Mouse (Mus musculus) gastrocnemius, adult 8-10 months (tissue): Measurements from ENCODE around the gene Mboat2. TPM values are rescaled to one million over a fixed set of nuclear protein-coding genes. Genes with fewer than 3 reads are reported as not detected.

Source experiments
- DNase-seq, 2 experiments: peaks; one replicate each; pipeline ENCODE4 v3.0.0; 2022; ENCODE audit warnings: low spot score in 2 of 2
- total RNA-seq, 4 experiments: library from RNA; stranded (reverse); gene quantifications; 2 replicates each; pipeline ENCODE4 v1.2.4; 2022

Gene Mboat2
- total RNA-seq, 4 experiments from 2014 or later: 0.73 to 1.4 (median 1.2) TPM

DNA sequence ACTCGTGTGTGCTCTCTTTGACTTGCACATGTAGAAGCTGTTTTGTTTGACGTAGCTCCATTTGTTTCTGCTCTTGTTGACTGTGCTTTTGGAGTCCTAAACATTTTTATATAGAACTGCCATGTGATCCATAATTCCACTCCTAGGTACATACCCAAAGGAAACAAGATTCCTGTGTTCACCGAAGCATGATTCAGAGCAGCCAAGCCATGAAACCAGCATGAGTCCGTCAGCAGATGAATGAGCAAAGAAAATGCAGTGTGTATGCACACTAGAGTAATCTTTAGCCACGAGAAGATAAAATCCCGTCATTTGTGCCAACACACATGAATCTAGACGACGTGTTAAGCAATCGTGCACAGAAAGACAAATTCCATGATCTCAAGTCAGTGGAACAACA lies 67.5 kb downstream of the Mboat2 start:
- DNase-seq: no peak

DNA sequence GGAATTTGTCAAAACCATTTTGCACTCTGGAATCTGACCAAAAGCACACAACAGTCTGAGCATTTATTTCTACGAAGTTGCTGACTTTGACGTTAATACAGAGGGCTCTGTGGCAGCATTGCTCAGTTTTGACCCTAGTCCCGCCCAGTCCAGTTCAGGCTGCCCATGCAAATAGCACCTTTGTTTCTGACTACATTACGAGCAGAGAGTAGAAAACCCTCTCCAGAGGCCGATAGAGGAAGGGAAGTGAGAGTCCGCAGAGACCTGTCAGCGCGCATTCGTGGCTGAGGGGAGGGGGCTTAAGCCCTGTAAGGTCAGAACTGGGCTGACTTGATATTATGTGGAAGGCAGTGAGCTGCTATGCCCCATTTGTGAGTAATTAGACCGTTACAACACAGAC lies 69.0 kb downstream of the Mboat2 start:
- no peak for DNase-seq

DNA sequence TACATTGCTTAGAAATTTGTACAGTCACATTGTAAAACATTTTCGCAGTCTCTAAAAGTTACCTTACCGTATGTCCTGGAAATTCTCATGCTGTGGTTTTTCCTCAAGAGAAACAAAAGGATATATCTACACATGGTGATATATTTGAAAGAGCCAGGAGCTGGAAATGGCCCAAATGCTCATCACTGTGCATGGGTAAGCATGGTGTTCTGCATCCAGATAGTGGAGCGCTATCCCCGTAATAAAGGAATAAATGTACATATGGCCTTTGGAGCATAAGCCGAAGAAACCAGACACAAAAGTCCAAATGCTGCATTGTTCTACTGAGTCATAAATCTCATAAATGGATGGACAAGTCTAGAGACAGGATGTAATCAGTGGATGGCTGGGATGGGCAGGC lies 72.1 kb downstream of the Mboat2 start:
- no peak for DNase-seq

DNA sequence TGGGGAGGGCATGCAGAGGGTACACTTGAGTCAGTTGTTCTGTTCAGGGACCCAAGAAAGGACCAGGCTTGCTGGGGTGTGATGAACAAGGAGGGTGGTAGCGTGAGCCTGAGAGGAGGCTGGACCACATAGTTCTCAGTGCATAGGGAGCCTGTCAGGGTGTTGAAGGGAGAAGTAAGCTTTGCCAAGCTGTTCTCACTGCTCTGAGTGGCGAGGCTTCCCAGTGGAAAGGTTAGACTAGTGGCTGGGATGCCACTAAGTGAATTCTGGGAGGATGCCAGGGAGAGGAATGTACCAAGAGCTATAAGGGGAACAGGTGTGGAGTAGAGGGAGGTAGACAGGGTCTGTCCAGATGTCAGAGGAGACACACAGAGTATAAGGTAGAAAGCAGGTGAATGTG lies 77.2 kb downstream of the Mboat2 start:
- no peak for DNase-seq

DNA sequence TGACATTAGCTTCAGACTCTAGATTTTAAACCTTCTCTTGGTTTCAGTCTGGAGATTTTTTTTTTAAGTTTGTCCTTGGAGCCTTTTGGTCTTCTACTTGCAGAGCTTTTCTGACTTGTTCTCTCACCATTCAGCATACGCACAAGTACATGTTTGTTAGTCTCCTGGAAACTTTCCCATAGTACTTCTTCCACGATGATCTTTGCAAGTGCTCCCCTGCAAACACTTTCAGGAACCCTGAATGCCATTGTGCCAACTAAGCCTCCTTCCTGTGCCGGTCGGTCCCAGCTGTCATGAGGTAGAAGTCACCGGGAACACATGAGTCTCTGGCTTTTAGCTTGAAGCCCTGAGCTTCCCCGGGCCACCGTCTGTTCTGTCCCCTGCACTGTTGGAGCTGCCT lies 79.0 kb downstream of the Mboat2 start:
- no peak for DNase-seq

DNA sequence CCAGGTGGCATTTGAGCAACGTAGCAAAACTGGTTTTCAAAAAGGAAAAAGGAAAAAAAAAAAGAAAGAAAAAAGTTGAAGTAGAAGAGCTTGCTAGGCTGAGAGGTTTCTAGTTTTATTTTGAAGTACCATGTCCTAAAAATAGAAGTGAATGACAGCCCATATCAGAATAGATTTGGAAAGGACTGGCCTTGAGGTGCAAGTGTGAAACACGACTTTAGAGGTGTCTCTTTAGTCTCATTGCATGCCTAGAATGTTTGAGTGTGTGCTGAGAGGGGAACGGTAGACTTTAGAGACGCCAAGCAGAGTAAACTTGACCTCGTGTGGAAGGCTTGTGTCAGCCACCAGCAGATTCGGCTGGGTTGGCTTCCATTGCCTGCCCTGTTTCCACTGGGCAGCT lies 81.5 kb downstream of the Mboat2 start:
- no peak for DNase-seq

DNA sequence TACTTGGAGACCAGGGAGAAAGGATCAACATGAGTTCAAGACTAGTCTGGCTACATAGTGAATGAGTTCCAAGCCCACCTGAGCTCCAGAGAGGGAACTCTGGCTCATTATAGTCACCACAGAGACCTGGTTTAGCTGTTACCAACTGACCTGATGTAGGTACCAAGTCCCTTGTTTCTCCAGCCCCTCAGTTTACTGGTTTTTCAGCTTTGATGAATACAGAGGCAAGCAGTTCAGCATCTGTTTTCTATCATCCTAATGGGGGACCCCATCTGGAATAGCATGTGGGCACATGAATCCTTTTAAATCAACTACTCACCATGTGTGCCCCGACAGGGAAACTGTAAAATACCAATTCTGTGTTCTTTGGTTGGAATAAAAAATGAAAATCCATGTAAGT lies 82.2 kb downstream of the Mboat2 start:
- DNase-seq: no peak

DNA sequence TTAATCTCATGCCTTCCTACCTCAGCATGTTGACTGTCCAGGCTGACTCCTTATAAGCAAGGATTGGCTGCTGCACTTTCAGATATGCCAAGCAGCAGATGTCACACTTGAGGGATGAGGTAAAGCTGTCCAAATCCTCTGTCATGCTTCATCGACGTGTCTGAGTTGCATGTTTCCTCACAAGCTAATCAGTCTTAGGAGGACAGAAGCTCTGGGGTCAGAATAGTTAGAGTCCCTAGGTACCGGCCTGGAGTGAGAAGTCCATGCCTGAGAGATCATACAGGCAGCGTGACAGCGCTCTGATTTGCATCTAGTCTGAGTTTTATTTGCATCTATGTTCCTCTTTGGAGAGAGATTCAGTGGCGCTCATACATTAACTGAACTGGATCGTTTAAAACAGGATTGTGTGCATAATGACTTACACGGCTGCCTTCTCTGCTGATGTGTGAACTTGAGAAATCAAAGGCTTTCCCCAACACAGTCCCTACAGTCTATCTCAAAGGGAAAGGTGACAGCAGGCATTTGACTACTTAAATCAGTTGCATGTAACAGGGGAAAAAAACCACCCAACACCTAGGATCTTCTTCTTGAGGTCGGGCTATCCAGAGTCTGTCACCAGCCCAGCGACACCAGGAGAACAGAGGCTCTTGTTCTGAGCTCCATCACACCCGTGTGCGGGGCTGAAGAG lies 88.0 kb downstream of the Mboat2 start:
- DNase-seq: no peak

DNA sequence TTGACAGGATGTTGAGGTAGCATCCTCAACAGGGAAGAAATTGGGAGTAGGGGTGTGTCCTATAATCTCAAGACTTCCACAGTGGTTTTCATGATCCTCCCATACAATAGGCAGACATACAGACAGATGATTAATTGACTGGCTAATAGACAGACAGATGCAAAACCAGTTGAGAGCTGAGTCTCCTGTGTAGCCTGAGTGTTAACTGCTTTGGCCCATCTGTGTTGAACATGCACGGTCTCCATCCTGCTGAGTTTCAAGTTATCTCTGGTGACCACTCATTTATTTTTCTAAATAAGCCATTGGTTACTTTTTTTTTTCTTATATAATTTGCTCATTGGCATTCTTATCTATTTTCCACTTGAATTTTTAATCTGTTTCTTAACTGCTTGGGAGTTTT lies 90.2 kb downstream of the Mboat2 start:
- no peak for DNase-seq

DNA sequence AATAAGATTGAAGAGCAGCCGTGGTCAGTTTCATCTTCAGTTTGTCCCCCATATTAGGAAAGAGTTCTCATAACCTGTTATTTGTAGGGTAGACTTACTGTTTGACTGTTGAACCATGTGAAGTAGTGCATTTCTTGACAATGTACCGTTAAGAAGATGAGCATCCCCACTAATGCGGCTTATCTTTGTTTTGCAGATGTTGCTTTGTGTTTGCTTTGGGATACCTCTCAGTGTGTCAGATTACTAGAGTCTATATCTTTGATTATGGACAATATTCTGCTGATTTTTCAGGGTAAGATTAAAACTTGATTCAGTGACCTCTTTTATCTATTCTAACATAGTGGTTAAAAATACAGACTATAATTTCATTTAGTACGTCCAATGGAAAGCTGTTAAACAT lies 93.3 kb downstream of the Mboat2 start:
- DNase-seq: no peak

DNA sequence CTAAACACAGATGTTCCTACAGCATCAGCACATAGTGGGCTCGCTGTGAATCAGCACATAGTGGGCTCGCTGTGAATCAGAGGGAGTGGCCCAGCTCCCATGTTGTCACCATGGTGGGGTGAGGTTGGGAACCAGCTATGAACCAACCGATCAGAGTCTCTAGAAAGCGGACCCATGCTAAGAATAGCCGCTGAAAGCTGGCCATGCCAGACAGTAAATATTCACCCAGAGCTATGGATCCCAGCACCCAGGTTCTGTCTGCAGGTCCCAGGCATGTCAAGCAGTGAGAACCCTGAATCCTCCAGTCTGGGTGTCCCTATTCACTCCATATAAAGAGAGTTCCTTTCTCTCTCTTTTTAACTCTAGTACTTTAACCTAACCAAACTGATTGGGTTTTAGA lies 94.6 kb downstream of the Mboat2 start:
- no peak for DNase-seq

DNA sequence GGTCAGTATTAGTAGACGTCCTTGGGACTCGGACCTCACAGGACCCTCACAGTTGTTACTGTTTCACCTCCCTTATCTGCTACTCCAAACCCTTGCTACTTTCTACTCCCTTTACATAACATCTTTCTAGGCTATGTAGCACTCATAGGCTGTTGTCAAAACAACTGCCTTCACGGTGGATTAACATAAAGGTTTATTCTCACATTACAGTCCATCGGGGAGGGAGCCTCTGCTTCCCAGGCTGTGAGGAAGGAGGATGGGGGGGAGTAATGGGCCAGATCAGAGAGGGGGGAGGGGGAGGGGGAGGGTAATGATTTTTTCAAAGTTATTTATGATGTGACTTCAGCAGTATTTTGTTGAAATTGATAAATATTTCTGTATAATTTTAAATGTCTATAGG lies 95.0 kb downstream of the Mboat2 start:
- no peak for DNase-seq

DNA sequence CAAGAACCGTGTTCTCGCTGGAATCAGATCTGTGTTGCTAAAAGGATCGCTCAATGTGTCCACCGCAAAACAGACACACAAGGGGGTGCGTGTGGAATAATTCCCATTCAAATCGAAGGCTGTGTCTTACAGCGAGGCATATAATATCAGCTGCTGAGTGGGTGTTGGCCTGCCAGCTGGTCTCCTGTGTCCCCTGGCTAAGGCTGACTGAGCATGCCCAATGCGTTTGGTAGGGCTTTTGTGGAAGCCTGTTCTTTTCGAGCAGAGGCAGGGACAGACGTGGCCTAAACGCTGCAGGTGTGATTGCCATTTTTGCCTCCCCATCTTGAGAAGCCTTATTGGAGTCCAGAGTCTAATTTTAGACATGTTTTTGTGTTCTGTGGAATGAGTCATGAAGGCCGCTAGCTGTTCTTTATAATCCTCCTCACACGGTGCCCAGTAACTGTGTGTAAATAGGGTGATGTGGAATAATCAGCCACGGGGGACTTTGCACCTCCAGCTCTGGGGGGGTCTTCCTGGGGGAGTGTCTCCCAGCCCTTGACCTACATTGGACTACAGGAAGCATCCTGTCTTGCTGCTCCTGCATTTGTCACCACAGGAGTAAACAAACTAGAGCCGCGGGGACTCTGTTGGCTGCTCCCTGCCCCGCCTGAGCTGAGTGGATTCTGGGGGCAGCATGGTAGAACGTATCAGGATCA lies 97.5 kb downstream of the Mboat2 start:
- DNase-seq: no peak

DNA sequence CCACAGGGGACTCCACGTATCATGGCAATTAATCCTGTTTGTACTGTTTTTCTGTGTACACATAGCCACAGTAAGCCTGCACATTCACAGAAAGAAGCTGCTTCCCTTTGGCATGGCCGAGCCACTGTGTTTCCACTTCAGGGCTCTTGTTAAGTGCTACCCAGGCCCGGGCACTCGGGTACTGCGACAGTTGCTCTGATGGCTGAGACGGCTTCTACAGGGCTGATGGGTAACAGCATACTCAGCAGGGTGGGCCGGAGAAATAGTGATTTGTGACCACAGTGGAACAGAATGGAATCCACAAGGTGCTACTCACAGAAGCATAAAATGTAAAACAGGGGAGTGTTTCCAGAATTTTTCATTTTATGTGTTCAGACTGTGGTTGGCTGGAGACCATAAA lies 98.4 kb downstream of the Mboat2 start:
- DNase-seq: no peak

DNA sequence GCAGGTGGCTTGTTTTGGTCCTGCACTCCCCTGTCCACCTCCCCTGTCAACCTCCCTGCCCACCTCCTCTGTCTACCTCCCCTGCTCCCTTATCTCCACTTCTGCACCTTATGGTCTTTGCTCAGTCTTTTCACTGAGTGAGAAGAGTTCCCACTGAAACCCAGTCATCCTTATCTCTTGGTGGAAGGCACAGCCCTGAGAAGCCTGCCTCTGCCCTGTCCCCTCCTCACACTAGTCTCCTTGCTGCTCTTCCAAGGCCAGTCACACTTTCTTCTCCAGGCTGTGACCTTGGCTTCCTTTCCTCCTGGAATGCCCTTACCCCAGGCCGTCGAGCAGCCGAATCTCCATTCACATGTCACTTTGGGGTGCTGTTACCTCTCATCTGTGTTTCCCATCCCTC lies 100.1 kb downstream of the Mboat2 start:
- DNase-seq: no peak

DNA sequence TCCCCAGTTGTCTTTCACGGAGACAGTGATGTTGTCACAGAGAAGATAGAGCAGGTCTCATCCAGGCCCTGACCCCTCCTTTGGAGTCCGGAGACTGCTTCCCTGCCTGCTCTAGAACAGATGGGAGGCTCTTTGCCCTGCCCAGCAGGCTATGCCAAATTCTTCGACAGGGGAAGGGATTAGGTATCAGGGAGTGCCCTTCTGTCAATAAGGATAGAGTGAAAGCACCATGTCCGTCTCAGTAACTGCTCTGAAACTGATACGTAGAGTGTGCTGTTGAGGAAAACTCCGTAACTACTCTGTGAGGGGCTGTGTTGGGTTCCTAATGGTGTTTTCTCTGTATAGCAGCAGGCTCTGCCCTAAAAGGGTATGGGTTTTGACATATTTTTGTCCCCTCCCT lies 101.4 kb downstream of the Mboat2 start:
- DNase-seq: no peak

DNA sequence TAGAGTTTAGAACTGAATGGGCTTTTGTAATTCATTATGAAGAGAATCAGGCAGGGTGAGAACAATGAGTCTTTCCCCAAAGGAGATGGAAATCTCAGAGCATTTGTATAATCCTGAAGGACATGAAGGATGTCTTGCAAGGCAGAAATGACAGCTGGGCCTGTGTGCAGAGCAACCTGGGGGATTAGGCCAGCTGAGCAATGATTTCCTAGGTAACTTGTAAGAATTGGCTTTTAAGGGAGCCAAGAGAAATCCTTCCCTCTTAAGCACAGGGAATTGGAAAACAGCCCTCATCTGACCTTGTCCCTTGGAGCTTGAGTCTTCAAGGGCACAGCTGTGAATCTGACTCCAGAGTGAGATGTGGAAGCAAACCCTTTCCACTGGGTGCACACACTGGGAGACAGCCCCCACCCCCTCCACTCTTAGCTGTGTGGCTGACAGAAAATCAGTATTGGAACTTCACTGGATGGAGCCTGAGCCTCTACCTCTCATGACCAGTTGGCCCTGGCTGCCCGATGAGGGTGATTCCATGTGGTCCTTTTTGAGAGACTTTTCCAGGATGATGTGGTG lies 102.6 kb downstream of the Mboat2 start:
- no peak for DNase-seq

DNA sequence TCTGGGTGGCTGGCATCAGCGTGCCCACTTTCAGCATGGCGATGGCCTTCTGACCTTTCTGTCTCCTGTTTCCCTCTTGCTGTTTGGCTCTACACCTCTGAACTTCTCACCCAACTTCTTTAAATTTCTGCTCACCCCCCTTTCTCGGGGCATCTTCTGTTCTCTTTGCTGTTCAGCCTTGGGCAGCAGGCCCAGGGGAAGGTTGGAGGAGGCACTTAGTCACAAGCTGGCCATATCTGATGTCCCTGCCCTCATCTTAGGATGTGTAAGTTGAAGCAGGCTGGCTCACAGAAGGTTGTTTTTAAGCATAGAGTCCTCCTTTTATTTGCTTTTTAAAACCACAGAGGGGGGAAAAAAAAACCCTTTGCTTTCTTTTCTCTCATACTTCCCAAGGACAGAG lies 103.3 kb downstream of the Mboat2 start:
- no peak for DNase-seq

DNA sequence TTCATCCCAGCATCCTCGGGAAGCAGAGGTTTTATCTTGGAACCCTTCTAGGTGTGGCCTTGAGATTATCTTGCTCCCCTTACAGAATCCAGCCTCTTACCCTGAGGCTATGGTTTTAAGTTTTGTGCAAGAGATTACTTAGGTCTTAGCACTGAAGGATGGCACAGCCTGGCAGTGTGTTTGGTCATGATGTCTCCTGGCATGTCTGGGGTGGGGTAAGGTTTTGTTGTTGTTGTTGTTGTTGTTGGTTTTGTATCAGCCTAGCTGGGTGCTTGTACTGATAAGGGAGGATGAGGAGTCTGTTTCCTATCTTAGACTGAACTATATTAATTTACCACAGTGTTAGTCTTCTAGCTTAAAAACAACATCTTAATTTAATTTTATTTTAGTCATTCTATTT lies 105.6 kb downstream of the Mboat2 start:
- DNase-seq: no peak

DNA sequence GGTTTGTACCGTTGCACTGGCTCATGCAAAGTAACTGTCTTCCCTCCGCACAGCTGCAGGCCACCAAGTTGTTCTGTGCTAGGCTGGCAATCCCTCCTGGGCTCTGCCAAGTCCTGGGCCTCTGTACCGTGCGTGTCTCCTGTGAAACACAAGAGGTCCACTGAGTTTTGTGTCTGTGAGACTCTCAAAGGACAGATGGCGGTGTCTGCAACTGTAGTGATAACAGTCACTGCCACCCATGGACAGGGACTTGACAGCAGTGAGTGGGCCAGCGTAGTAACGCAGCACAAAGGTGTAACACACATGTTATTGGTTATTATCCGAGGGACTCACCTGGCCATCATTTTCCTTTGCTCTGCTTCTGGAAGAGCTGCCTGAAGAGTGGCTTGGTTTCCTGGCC lies 108.7 kb downstream of the Mboat2 start:
- no peak for DNase-seq

DNA sequence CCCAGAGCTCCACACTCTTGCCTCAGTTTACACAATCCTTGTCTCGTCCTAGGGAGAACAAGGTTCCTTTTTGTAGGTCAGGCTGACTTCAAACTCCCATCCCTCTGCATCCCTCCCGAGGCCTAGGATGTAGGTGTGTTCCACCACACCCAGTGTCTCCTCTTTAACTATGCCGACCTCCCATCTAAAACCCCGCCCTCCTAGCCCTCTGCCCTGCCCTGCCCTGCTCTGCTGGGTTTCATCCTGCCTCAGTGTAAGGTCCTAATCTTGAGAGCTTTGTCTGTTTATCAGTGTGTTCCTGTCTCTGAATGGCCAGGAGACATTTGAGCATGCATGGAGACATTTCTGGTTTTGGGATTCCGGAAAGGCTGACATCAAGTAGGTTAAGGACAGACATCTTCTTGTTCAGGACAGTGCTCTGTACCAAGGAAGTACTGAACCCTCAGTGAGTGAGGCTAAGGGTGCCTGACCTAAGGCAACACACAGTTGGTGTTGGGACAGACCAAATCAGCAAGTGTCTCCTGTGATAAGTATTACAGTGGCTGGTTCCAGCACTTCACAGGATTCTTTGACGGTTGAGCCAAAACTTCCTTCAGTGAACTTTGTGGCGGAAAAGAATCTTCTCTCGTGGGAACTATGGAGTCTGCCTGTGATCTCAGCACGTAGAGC lies 112.1 kb downstream of the Mboat2 start:
- no peak for DNase-seq

DNA sequence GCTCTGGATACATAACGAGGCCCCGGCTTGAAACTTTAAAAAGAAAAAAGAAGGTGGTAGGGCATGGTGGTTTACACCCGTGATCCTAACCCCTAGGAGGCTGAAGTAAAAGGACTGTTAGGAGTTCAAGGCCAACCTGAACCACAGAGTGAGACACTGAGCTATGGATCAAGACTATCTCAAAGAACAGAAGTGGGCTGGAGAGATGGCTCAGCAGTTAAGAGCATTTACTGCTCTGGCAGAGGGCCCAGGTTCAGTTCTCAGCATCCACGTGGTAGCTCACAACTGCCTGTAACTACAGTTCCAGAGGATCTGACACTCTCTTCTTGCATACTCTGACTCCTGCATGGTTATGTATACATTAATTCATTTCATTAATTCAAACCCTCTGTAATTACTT lies 112.7 kb downstream of the Mboat2 start:
- no peak for DNase-seq

DNA sequence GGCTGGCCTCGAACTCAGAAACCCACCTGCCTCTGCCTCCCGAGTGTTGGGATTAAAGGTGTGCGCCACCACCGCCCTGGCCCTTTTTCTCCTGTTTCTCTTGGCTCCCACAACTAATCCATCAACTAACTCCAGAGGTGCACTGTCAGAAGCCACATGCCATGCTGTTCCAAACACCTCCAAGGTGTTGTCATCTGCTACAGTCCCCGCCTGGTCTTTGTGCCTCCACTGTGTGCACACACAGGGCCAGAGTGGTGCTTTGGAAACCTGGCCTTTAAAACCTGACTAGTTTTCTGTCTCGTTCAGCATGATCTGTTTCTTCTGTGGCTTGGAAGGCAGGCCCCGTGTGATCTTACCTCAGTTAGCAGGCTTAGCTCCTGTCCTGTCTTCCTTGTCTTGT lies 113.9 kb downstream of the Mboat2 start:
- DNase-seq: no peak
